8 mouse cellular contexts compared by ENCODE assay signal in the genomic region with DNA sequence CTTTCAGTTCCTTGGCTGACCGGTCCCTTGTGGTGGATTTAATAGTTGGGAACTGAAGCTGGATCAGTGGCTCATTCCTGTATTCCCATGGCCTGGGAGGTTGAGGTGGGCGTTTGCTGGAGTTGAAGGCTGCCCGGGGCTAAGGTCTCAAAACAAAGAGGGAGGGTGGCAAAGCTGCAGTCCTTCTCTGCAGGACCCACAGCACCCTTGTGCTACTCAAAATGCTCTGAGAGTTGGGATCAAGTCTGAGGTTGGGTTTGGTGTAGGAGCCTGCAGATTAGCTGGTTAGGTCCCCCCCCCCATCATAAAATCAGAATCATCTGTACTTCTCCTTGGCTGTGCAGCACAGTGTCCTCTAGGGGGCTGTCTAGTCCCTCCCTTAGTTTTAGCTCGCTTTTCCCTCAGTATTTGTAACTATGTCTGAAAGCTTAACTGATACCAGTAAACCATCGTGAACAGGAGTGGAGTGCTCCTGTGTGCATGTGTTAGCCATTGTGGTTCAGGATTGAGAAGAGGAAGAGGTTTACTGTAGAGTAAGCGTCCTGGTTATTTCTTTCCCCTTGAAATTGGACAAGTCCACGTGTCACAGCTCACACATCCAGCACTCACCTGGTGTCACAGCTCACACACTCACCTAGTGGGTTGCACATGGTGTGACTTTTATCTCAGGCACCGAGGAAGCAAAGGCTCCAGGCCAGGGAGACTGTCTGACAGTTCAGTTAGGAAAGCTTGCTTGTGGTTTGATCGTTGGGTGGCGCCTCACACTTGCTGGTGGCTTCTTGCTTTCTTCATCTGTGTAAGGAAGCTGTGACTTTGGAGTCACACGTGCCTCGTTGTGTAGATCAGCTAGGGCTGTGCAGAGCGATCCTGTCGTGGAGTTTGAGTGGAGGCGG. TPM values are rescaled to one million over a fixed set of nuclear protein-coding genes. Genes with fewer than 3 reads are reported as not detected.
A peak's percentile ranks its signal among the peaks of the same experiment; 100 is the strongest.
DNase-seq lines count a peak whose midpoint lies in the region; ATAC-seq and TF ChIP-seq lines count a peak whose summit lies in the region.

No protein-coding gene starts in this region.

- peaks cover 4% of the 10 kb centered on the region; the same call in 1 of the 2 replicates for H3K4me1 ChIP-seq in spleen, adult 2 months (ENCODE audit: control insufficient read depth, insufficient read depth, insufficient read length)
- H3K4me1 ChIP-seq in limb, embryonic 12.5 days (replicated peaks), result peaks cover 28% of the 10 kb centered on the region

- peak overlapping the region; percentile 97 for H3K4me2 ChIP-seq in limb, embryonic 12.5 days

- no peak overlapping the region for H3K9ac ChIP-seq in limb, embryonic 12.5 days (replicated peaks)

- no peaks in the 10 kb centered on the region for H3K27me3 ChIP-seq in spleen, adult 2 months (ENCODE audit: control insufficient read depth, insufficient read depth, low read length)
- no peaks in the 10 kb centered on the region for H3K27me3 ChIP-seq in limb, embryonic 12.5 days

- H3K36me3 ChIP-seq in spleen, adult 2 months (ENCODE audit: control insufficient read depth, insufficient read depth, low read length), result peaks cover 57% of the 10 kb centered on the region
- peaks cover 81% of the 10 kb centered on the region for H3K36me3 ChIP-seq in limb, embryonic 12.5 days

- DNase-seq in cerebellum, adult 11-12 months, result peak; percentile 22
- no peak for DNase-seq in cerebellum, postnatal 25 days
- DNase-seq in spleen, adult 2 months (ENCODE audit: low read depth in 1 of 2, low spot score in 2 of 2), result peak in 1 of 2 experiments; percentile 20
- DNase-seq in spleen, postnatal 10 days (ENCODE audit: low spot score in 2 of 2), result no peak
- DNase-seq in retina, embryonic 14.5 days (ENCODE audit: low spot score), result peak; percentile 61
- DNase-seq in spleen, postnatal 14 days (ENCODE audit: low spot score in 2 of 2), result no peak

- no peak for ATAC-seq in limb, embryonic 12.5 days (ENCODE audit: insufficient number of reproducible peaks, insufficient read depth, low FRiP score, low TSS enrichment, low read depth)
- no peak for ATAC-seq in activated CD4-positive, CD25-positive, alpha-beta regulatory T cell, adult 4 months

- WGBS in spleen, adult 2 months, result 62% methylated on average over 15 of the region's 15 CpGs
- 86% methylated on average over 15 of the region's 15 CpGs for WGBS in limb, embryonic 12.5 days

- TF ChIP-seq POLR2A in spleen, adult 2 months (IDR thresholded peaks at IDR 0.05; ENCODE audit: low read depth, low read length), result no peak

- peak; percentile 3; the same call in 1 of the 2 replicates for TF ChIP-seq CTCF in spleen, adult 2 months (IDR thresholded peaks at IDR 0.05; ENCODE audit: extremely low read depth, insufficient read depth, insufficient read length, insufficient replicate concordance)

- H3K27ac ChIP-seq in spleen, adult 2 months (ENCODE audit: insufficient read depth, low read length), result no peak overlapping the region
- no peak overlapping the region for H3K27ac ChIP-seq in limb, embryonic 12.5 days

- H3K4me3 ChIP-seq in spleen, adult 2 months (ENCODE audit: extremely low read depth, insufficient read depth, insufficient read length), result no peak overlapping the region
- H3K4me3 ChIP-seq in limb, embryonic 12.5 days (replicated peaks), result 0 out of 2 replicates have a peak overlapping the region, but pooled peaks have one; percentile 11

- no peaks in the 10 kb centered on the region for H3K9me3 ChIP-seq in limb, embryonic 12.5 days

RNA-seq across cellular contexts. Expression of a gene that starts 4.4 kb away (rescaled TPM):
- 284 and 323 TPM in 2 replicates for polyA plus RNA-seq in spleen, adult 2 months (2012; rRNA removed)
- polyA plus RNA-seq in limb, embryonic 12.5 days (2016; fragmentation: Nextera tagmentation; extraction: Ambion mirVana), result 620 and 638 TPM in 2 replicates
- polyA plus RNA-seq in activated CD4-positive, CD25-positive, alpha-beta regulatory T cell, adult 4 months (2017; shearing (Covaris generic)), result 100 to 1,000 TPM; 200 to 247 TPM

RNA-seq across cellular contexts. Expression of a gene that starts 10.4 kb away (rescaled TPM):
- polyA plus RNA-seq in spleen, adult 2 months (2012; rRNA removed), result 16.9 and 29.1 TPM in 2 replicates
- polyA plus RNA-seq in limb, embryonic 12.5 days (2016; fragmentation: Nextera tagmentation; extraction: Ambion mirVana), result 13.3 and 15.5 TPM in 2 replicates
- polyA plus RNA-seq in activated CD4-positive, CD25-positive, alpha-beta regulatory T cell, adult 4 months (2017; shearing (Covaris generic)), result 1 to 10 TPM; 3.4 to 4.4 TPM

RNA-seq across cellular contexts. Expression of a gene that starts 12.5 kb away (rescaled TPM):
- polyA plus RNA-seq in spleen, adult 2 months (2012; rRNA removed), result 5.0 TPM in 2 replicates
- 4.3 and 4.8 TPM in 2 replicates for polyA plus RNA-seq in limb, embryonic 12.5 days (2016; fragmentation: Nextera tagmentation; extraction: Ambion mirVana)
- polyA plus RNA-seq in activated CD4-positive, CD25-positive, alpha-beta regulatory T cell, adult 4 months (2017; shearing (Covaris generic)), result 1 to 10 TPM; 2.3 to 4.0 TPM

RNA-seq across cellular contexts. Expression of a gene that starts 16.6 kb away (rescaled TPM):
- 1,148 and 1,488 TPM in 2 replicates for polyA plus RNA-seq in spleen, adult 2 months (2012; rRNA removed)
- polyA plus RNA-seq in limb, embryonic 12.5 days (2016; fragmentation: Nextera tagmentation; extraction: Ambion mirVana), result 17.8 and 18.8 TPM in 2 replicates
- 1,000 to 10,000 TPM; 3,460 to 4,099 TPM for polyA plus RNA-seq in activated CD4-positive, CD25-positive, alpha-beta regulatory T cell, adult 4 months (2017; shearing (Covaris generic))

RNA-seq across cellular contexts. Expression of a gene that starts 25.3 kb away (rescaled TPM):
- polyA plus RNA-seq in spleen, adult 2 months (2012; rRNA removed), result 0.34 TPM in 1 of 2 replicates, not detected in the other
- 0.45 and 1.1 TPM in 2 replicates for polyA plus RNA-seq in limb, embryonic 12.5 days (2016; fragmentation: Nextera tagmentation; extraction: Ambion mirVana)
- 1 to 10 TPM in 1 of 2 experiments, not detected in 1; 1.8 TPM for polyA plus RNA-seq in activated CD4-positive, CD25-positive, alpha-beta regulatory T cell, adult 4 months (2017; shearing (Covaris generic))

Comparison
In these comparisons a context has a peak if more than half of its experiments do, and no peak if none do; other contexts are left out.
1. DNase-seq: peak in cerebellum, adult 11-12 months (single experiment) and retina, embryonic 14.5 days (single experiment); none in cerebellum, postnatal 25 days (0 of 2), spleen, postnatal 10 days (0 of 2) and spleen, postnatal 14 days (0 of 2).